Mouse (Mus musculus): ENCODE measurements around the gene Msh3. TPM values are rescaled to one million over a fixed set of nuclear protein-coding genes. Genes with fewer than 3 reads are reported as not detected.

The Msh3 gene
- polyA plus RNA-seq, 1 experiment from 2014 or later = 35.1 TPM

DNA sequence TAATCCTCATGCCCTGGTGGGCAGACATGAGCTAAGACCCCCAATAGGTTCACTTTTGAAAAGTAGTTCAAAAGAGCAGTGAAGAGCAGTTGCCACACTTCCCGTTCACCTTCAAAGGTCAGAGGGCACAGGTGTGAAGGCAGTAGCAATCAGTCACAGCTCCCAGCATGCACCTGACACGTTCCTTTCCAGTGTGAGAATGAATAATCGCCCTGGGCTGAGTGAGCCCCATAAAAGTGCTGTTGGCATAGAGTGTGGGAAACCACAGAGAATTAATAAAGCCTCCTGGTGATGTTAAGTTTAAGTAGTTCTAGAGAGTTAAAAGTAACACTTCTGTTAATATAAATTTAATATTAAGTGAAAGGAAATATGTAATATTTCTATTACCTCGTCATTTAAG lies 63.2 kb downstream of the Msh3 start:
- ATAC-seq (ENCODE audit: low read depth) = peak; percentile 53; the same call in 1 of the 2 replicates
- 56% methylated on average over 4 of the region's 4 CpGs for WGBS
- no peak overlapping the region for H3K9ac ChIP-seq (replicated peaks; ENCODE audit: low read depth, low read length)
- no peaks in the 10 kb centered on the region for H3K4me1 ChIP-seq (ENCODE audit: control insufficient read depth, insufficient read depth, low read length)
- H3K9me3 ChIP-seq (ENCODE audit: control insufficient read depth, low read length) = no peaks in the 10 kb centered on the region
- no peak overlapping the region for H3K27ac ChIP-seq (ENCODE audit: low read depth, low read length)
- H3K27me3 ChIP-seq (ENCODE audit: control insufficient read depth, insufficient read depth, low read length) = no peaks in the 10 kb centered on the region
- no peaks in the 10 kb centered on the region for H3K36me3 ChIP-seq (ENCODE audit: control insufficient read depth, insufficient read depth, low read length)
- no peak overlapping the region for H3K4me2 ChIP-seq (ENCODE audit: low read depth, low read length)
- no peak overlapping the region for H3K4me3 ChIP-seq (ENCODE audit: low read depth, low read length)

DNA sequence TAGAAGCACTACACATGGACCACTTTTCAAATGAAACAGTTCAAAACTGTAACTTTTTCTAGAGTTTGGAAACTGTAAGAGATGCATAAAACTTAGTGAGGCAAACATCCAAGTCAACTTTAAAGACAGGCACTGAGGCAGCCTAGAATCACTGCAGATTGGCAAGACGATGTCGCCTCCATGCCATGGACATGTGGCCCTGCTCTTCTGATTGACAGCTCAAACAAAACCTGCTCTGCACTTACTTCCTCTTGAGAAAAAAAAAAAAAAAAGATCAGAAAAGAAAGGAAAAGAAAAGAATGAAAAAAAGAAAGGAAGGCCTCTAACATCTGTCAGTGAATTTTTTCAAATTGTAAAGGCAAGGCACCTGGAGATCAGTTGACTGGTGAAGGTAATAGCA lies 77.8 kb downstream of the Msh3 start:
- H3K9ac ChIP-seq (replicated peaks; ENCODE audit: low read depth, low read length) = no peak overlapping the region
- H3K27me3 ChIP-seq (ENCODE audit: control insufficient read depth, insufficient read depth, low read length) = no peaks in the 10 kb centered on the region
- H3K27ac ChIP-seq (ENCODE audit: low read depth, low read length) = no peak overlapping the region
- no peaks in the 10 kb centered on the region for H3K4me1 ChIP-seq (ENCODE audit: control insufficient read depth, insufficient read depth, low read length)
- no peaks in the 10 kb centered on the region for H3K9me3 ChIP-seq (ENCODE audit: control insufficient read depth, low read length)
- WGBS = 95% methylated on average over 2 of the region's 2 CpGs
- no peak overlapping the region for H3K4me2 ChIP-seq (ENCODE audit: low read depth, low read length)
- H3K4me3 ChIP-seq (ENCODE audit: low read depth, low read length) = no peak overlapping the region
- no peak for ATAC-seq (ENCODE audit: low read depth)
- H3K36me3 ChIP-seq (ENCODE audit: control insufficient read depth, insufficient read depth, low read length) = no peaks in the 10 kb centered on the region

DNA sequence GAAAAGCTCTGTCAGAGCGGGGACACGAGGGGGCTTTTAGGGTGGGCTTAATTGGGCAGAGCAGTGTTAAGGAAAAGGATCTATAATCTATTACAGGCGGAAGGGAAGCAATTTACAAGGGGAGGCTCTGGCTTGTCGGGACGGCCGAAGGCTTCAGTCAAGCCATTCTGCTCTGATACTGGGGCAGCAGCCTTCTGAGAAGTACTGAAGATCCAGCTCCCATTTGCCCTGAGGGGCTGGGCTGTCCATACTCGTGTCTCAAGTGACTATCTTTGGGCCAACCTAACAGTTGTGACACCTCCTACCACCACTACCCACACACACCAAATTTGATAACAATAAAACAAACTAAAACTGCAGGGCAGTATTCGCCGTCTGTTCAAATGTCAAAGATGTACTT lies 79.5 kb downstream of the Msh3 start:
- Histone ChIP-seq H3K4me2 (ENCODE audit: low read depth, low read length) (no peak overlapping the region), H3K4me1 (ENCODE audit: control insufficient read depth, insufficient read depth, low read length) (no peaks in the 10 kb centered on the region), H3K4me3 (ENCODE audit: low read depth, low read length) (no peak overlapping the region), H3K9me3 (ENCODE audit: control insufficient read depth, low read length) (no peaks in the 10 kb centered on the region), H3K27me3 (ENCODE audit: control insufficient read depth, insufficient read depth, low read length) (no peaks in the 10 kb centered on the region), H3K36me3 (ENCODE audit: control insufficient read depth, insufficient read depth, low read length) (no peaks in the 10 kb centered on the region), H3K27ac (ENCODE audit: low read depth, low read length) (no peak overlapping the region), H3K9ac (replicated peaks; ENCODE audit: low read depth, low read length) (no peak overlapping the region)
- WGBS = 94% methylated on average over 9 of the region's 9 CpGs
- no peak for ATAC-seq (ENCODE audit: low read depth)

DNA sequence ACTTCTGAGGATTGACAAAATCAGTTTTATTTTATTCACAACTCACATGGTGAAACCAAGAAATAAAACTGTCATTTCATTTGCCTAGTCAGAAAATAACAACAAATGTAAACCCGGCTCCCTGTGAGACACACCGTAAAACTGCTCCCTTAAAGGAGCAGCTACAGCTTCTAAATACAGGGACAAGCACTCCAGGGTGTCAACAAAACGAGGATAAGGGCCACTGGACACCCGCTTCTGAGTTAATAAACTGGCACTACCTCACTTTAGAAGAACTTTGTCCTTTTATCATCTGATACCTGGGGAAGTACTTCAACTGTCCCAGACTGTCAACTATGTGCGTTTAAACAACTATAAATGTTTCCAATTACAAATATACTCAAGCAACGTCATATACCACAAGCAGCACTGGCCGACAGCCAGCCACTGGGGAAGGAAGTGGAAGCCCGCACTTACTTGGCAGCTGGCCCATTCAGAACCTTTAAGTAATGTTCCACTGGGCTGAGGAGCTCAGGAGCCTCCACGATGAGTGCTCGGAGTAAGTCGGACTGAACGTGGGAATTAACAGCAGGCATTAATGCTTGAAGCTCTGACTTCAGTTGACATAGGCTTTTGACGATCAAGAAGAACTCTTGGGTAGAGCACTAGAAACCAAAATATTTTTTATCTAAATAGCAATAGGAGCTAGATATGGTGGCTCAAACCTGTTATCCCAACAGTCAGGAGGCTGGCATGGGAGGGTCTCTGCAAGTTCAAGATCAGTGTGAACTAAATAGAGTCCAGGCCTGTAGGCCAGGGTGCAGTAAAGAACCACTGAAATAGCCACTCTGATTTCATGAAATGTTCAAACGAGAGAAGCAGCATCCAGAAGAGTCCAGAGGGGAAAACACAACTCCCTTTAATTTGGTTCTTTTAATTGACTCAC lies 80.3 kb downstream of the Msh3 start:
- no peaks in the 10 kb centered on the region for H3K36me3 ChIP-seq (ENCODE audit: control insufficient read depth, insufficient read depth, low read length)
- 73% methylated on average over 14 of the region's 14 CpGs for WGBS

DNA sequence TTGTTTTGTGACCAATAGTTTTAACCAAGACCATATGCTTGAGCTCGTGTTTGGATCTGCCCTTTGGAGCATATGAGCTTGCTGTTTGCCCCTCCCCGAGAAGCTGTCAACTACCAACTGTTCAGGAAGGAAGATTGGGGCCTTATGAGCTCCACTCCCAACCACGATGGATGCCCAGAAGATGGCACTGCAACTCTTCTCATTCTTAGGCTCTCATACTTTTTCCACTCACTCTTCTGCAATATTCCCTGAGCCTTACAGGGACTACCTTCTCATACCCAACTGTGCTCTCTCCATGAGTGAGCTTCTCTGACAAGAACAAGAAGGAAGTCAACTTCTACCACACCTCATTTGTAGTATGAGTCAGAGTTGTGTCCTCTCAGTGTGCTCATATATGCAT lies 87.7 kb downstream of the Msh3 start:
- 94% methylated on average over 3 of the region's 3 CpGs for WGBS
- no peak for ATAC-seq (ENCODE audit: low read depth)

More for the DNA sequence above, 80.3 kb downstream of the Msh3 start:
- H3K4me3 ChIP-seq (ENCODE audit: low read depth, low read length) = no peak overlapping the region
- H3K9ac ChIP-seq (replicated peaks; ENCODE audit: low read depth, low read length) = no peak overlapping the region
- H3K9me3 ChIP-seq (ENCODE audit: control insufficient read depth, low read length) = no peaks in the 10 kb centered on the region
- no peak overlapping the region for H3K27ac ChIP-seq (ENCODE audit: low read depth, low read length)
- ATAC-seq (ENCODE audit: low read depth) = peak; percentile 41; the same call in 1 of the 2 replicates
- H3K27me3 ChIP-seq (ENCODE audit: control insufficient read depth, insufficient read depth, low read length) = no peaks in the 10 kb centered on the region
- no peaks in the 10 kb centered on the region for H3K4me1 ChIP-seq (ENCODE audit: control insufficient read depth, insufficient read depth, low read length)
- no peak overlapping the region for H3K4me2 ChIP-seq (ENCODE audit: low read depth, low read length)

DNA sequence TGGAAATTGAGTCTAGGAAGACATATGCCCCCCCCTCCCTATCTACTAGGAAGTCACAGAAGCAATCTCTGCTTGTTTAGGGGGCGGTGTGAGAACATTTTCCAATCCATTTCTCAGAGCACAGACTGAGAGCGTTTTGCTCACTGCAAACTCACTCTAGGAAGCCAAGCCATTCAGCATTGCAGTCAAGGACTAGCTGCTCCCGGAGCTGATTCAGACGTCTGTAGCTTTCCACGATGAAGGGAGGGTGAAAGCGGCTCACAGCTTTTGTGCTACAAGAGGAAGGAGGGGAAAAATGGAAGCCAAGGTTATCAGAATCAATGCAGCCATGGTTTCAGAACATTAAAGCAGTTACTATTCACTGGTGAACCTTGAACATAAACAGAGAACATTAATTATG lies 91.2 kb downstream of the Msh3 start:
- Histone ChIP-seq H3K27me3 (ENCODE audit: control insufficient read depth, insufficient read depth, low read length) (no peaks in the 10 kb centered on the region), H3K27ac (ENCODE audit: low read depth, low read length) (no peak overlapping the region), H3K9me3 (ENCODE audit: control insufficient read depth, low read length) (no peaks in the 10 kb centered on the region), H3K36me3 (ENCODE audit: control insufficient read depth, insufficient read depth, low read length) (no peaks in the 10 kb centered on the region), H3K4me1 (ENCODE audit: control insufficient read depth, insufficient read depth, low read length) (no peaks in the 10 kb centered on the region), H3K4me2 (ENCODE audit: low read depth, low read length) (no peak overlapping the region), H3K4me3 (ENCODE audit: low read depth, low read length) (no peak overlapping the region), H3K9ac (replicated peaks; ENCODE audit: low read depth, low read length) (no peak overlapping the region)
- 84% methylated on average over 6 of the region's 6 CpGs for WGBS
- ATAC-seq (ENCODE audit: low read depth) = no peak

More for the DNA sequence above, 87.7 kb downstream of the Msh3 start:
- no peak overlapping the region for H3K9ac ChIP-seq (replicated peaks; ENCODE audit: low read depth, low read length)
- H3K27ac ChIP-seq (ENCODE audit: low read depth, low read length) = no peak overlapping the region
- no peak overlapping the region for H3K4me2 ChIP-seq (ENCODE audit: low read depth, low read length)
- H3K4me3 ChIP-seq (ENCODE audit: low read depth, low read length) = no peak overlapping the region
- H3K36me3 ChIP-seq (ENCODE audit: control insufficient read depth, insufficient read depth, low read length) = no peaks in the 10 kb centered on the region
- H3K27me3 ChIP-seq (ENCODE audit: control insufficient read depth, insufficient read depth, low read length) = no peaks in the 10 kb centered on the region
- H3K9me3 ChIP-seq (ENCODE audit: control insufficient read depth, low read length) = no peaks in the 10 kb centered on the region
- no peaks in the 10 kb centered on the region for H3K4me1 ChIP-seq (ENCODE audit: control insufficient read depth, insufficient read depth, low read length)

DNA sequence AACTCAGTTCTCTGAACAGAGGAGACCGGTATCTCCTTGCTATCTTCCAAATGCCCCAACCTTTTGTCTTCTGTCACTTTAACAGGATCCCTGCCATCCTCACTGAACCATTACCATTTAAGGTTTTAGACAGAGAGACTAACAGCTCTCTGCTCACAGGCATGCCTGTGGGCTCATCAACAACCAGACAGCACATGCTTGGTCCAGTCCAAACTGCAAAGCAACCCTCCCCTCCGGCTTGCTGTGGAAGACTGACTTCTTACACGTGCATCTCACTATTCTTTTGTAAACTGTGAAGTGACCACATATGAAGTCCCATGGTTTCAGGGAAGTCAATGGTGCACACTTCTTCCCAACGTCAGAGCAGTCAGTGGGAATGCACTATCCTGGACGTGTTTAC lies 93.5 kb downstream of the Msh3 start:
- no peak for ATAC-seq (ENCODE audit: low read depth)
- WGBS = 86% methylated on average over 5 of the region's 5 CpGs

DNA sequence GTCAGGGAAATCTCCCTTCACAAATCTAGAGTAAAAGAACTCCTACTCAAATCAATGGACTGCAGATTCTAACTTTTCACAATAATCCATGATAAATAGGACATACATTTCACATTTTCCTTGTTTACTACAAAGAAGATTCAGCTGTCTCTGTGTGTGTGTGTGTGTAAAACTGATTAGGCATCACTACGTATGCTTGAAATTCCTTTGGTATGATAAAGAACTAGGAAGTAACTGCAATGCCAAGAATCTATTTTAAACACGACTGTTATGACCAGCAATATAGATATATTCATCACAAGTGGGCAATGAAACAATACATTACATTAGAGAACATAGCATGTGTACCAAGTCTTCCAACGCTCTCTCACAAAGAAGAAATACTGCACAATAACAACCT lies 99.3 kb downstream of the Msh3 start:
- H3K27ac ChIP-seq (ENCODE audit: low read depth, low read length) = no peak overlapping the region
- no peaks in the 10 kb centered on the region for H3K9me3 ChIP-seq (ENCODE audit: control insufficient read depth, low read length)
- no peak overlapping the region for H3K4me2 ChIP-seq (ENCODE audit: low read depth, low read length)
- 84% methylated on average over 3 of the region's 3 CpGs for WGBS
- no peak overlapping the region for H3K4me3 ChIP-seq (ENCODE audit: low read depth, low read length)
- H3K9ac ChIP-seq (replicated peaks; ENCODE audit: low read depth, low read length) = no peak overlapping the region
- no peaks in the 10 kb centered on the region for H3K36me3 ChIP-seq (ENCODE audit: control insufficient read depth, insufficient read depth, low read length)
- no peaks in the 10 kb centered on the region for H3K4me1 ChIP-seq (ENCODE audit: control insufficient read depth, insufficient read depth, low read length)
- no peak for ATAC-seq (ENCODE audit: low read depth)
- H3K27me3 ChIP-seq (ENCODE audit: control insufficient read depth, insufficient read depth, low read length) = no peaks in the 10 kb centered on the region

More for the DNA sequence above, 93.5 kb downstream of the Msh3 start:
- Histone ChIP-seq H3K4me3 (ENCODE audit: low read depth, low read length) (no peak overlapping the region), H3K27me3 (ENCODE audit: control insufficient read depth, insufficient read depth, low read length) (no peaks in the 10 kb centered on the region), H3K9ac (replicated peaks; ENCODE audit: low read depth, low read length) (no peak overlapping the region), H3K36me3 (ENCODE audit: control insufficient read depth, insufficient read depth, low read length) (no peaks in the 10 kb centered on the region), H3K27ac (ENCODE audit: low read depth, low read length) (no peak overlapping the region), H3K4me1 (ENCODE audit: control insufficient read depth, insufficient read depth, low read length) (no peaks in the 10 kb centered on the region), H3K4me2 (ENCODE audit: low read depth, low read length) (no peak overlapping the region), H3K9me3 (ENCODE audit: control insufficient read depth, low read length) (no peaks in the 10 kb centered on the region)

DNA sequence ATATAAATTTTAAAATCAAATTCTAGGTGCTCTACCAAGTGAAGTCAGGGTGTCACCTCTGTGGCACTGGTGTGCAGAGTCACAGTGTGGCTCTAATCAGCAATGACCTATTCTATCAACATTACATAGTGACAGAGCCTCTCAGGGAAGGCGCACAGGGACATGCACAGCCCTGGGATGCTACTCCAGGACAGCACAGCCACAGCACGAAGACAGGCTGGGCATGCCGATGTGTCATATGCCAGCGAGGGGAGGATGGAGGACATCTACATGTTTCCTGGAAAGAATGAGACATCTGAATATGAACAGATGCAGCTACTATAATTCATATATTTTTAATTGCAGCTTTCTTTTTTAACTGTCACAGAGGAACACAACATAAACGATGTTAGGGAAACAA lies 101.0 kb downstream of the Msh3 start:
- Histone ChIP-seq H3K4me2 (ENCODE audit: low read depth, low read length) (no peak overlapping the region), H3K4me1 (ENCODE audit: control insufficient read depth, insufficient read depth, low read length) (no peaks in the 10 kb centered on the region), H3K9me3 (ENCODE audit: control insufficient read depth, low read length) (no peaks in the 10 kb centered on the region), H3K27me3 (ENCODE audit: control insufficient read depth, insufficient read depth, low read length) (no peaks in the 10 kb centered on the region), H3K9ac (replicated peaks; ENCODE audit: low read depth, low read length) (no peak overlapping the region), H3K4me3 (ENCODE audit: low read depth, low read length) (no peak overlapping the region), H3K36me3 (ENCODE audit: control insufficient read depth, insufficient read depth, low read length) (no peaks in the 10 kb centered on the region), H3K27ac (ENCODE audit: low read depth, low read length) (no peak overlapping the region)
- no peak for ATAC-seq (ENCODE audit: low read depth)
- 95% methylated on average over 5 of the region's 5 CpGs for WGBS
